Comparison of ENCODE assay signal across 10 mouse cellular contexts in genomic region chr11:32227555-32227954, GRCm38 (mm10). TPM values are rescaled to one million over a fixed set of nuclear protein-coding genes. Genes with fewer than 3 reads are reported as not detected.
DNase-seq lines count a peak whose midpoint lies in the region; ATAC-seq and TF ChIP-seq lines count a peak whose summit lies in the region.
"Had no signal": no experiment of that assay in that cellular context is flagged by ENCODE, and none has a peak within 500 bp of the region (broad histone marks: within the 10 kb centered on the region; RNA-seq: fewer than 3 reads in every experiment).

No protein-coding gene starts in this region.

- H3K4me1 ChIP-seq in liver, embryonic 11.5 days (replicated peaks; ENCODE audit: control insufficient read depth, insufficient read depth, low read length), result peaks cover 38% of the 10 kb centered on the region
- peaks cover 46% of the 10 kb centered on the region for H3K4me1 ChIP-seq in limb, embryonic 10.5 days

- H3K27me3 ChIP-seq in liver, embryonic 11.5 days (replicated peaks; ENCODE audit: control insufficient read depth, insufficient read depth, low read length), result peaks cover 18% of the 10 kb centered on the region
- H3K27me3 ChIP-seq in limb, embryonic 10.5 days (ENCODE audit: low read depth, poor library complexity, severe bottlenecking), result peaks cover 13% of the 10 kb centered on the region; the same call in 1 of the 2 replicates
- H3K27me3 ChIP-seq in myocyte (ENCODE audit: control insufficient read depth, insufficient read depth, insufficient read length), result no peaks in the 10 kb centered on the region

- H3K4me3 ChIP-seq in liver, embryonic 11.5 days (ENCODE audit: low read depth, low read length), result peak overlapping the region; percentile 83; the same call in 1 of the 2 replicates
- H3K4me3 ChIP-seq in limb, embryonic 10.5 days, result peak overlapping the region; percentile 70; the same call in 1 of the 2 replicates
- peak overlapping the region; percentile 35 for H3K4me3 ChIP-seq in myocyte

- no peaks in the 10 kb centered on the region for H3K79me2 ChIP-seq in myocyte (ENCODE audit: control insufficient read depth, insufficient read depth)

- 0 out of 2 replicates have a peak, but pooled peaks cover 3% of the 10 kb centered on the region for H3K9me3 ChIP-seq in liver, embryonic 11.5 days (ENCODE audit: control insufficient read depth, low read length)
- H3K9me3 ChIP-seq in limb, embryonic 10.5 days (replicated peaks), result no peaks in the 10 kb centered on the region

- TF ChIP-seq POLR2A in myocyte (IDR thresholded peaks at IDR 0.05; ENCODE audit: insufficient read length, low read depth), result no peak

- no peak overlapping the region for H3ac ChIP-seq in myocyte (ENCODE audit: control insufficient read depth, insufficient read length)

- peaks cover 24% of the 10 kb centered on the region for H3K36me3 ChIP-seq in liver, embryonic 11.5 days (ENCODE audit: control insufficient read depth, insufficient read depth, low read length)
- peaks cover 47% of the 10 kb centered on the region for H3K36me3 ChIP-seq in limb, embryonic 10.5 days
- peaks cover 11% of the 10 kb centered on the region for H3K36me3 ChIP-seq in myocyte (ENCODE audit: control insufficient read depth, insufficient read depth)

- WGBS in liver, embryonic 11.5 days, result 94% methylated on average over 9 of the region's 9 CpGs
- 91% methylated on average over 9 of the region's 9 CpGs for WGBS in limb, embryonic 10.5 days

- ATAC-seq in liver, embryonic 11.5 days (replicated peaks; ENCODE audit: low FRiP score), result no peak

- H3K27ac ChIP-seq in liver, embryonic 11.5 days (ENCODE audit: low read depth, low read length), result no peak overlapping the region
- H3K27ac ChIP-seq in limb, embryonic 10.5 days, result peak overlapping the region; percentile 96; the same call in 1 of the 2 replicates

- peak overlapping the region; percentile 91 for H3K4me2 ChIP-seq in liver, embryonic 11.5 days
- H3K4me2 ChIP-seq in myocyte (ENCODE audit: low read depth), result no peak overlapping the region

- DNase-seq in cerebellum, postnatal 10 days, result peak; percentile 39 to 56
- DNase-seq in cerebellum, postnatal 36 days, result no peak
- DNase-seq in liver, embryonic 11.5 days (ENCODE audit: low spot score), result no peak
- DNase-seq in liver, result no peak
- no peak for DNase-seq in limb, embryonic 10.5 days (ENCODE audit: low spot score)
- no peak for DNase-seq in layer of hippocampus, postnatal 25 days (ENCODE audit: extremely low spot score in 1 of 2, low spot score in 1 of 2)
- no peak for DNase-seq in natural killer cell, adult 2 months (ENCODE audit: low spot score in 2 of 2)
- DNase-seq: heart, postnatal 14 days had no signal

- H3K9ac ChIP-seq in liver, embryonic 11.5 days (ENCODE audit: low read depth, low read length), result peak overlapping the region; percentile 44; the same call in 1 of the 2 replicates

TF ChIP-seq in myocyte, 11 proteins besides CTCF, POLR2A, EP300 and RAD21:
- TF ChIP-seq CEBPB (IDR thresholded peaks at IDR 0.05; ENCODE audit: insufficient read depth, poor library complexity, severe bottlenecking), result no peak
- no peak for TF ChIP-seq MYOD1 (IDR thresholded peaks at IDR 0.05; ENCODE audit: control insufficient read depth in 1 of 3, insufficient read length in 2 of 3, low read depth in 2 of 3)
- no peak for TF ChIP-seq TCF12 (IDR thresholded peaks at IDR 0.05; ENCODE audit: insufficient read depth, poor library complexity, severe bottlenecking)
- no peak for TF ChIP-seq E2F4 (IDR thresholded peaks at IDR 0.05; ENCODE audit: insufficient read depth)

RNA-seq across cellular contexts. Expression of gene Mpg, which starts 1.2 kb away (rescaled TPM):
- 29.6 and 30.8 TPM in 2 replicates for polyA plus RNA-seq in liver, embryonic 11.5 days (2014; fragmentation: Nextera tagmentation; extraction: Ambion mirVana)
- polyA plus RNA-seq in limb, embryonic 10.5 days (2016; fragmentation: Nextera tagmentation; extraction: Ambion mirVana), result 36.2 and 45.2 TPM in 2 replicates
- 23.8 TPM for polyA plus RNA-seq in myocyte (2012; fragmentation: generic; extraction: Trizol)
- 10 to 100 TPM; 18.1 to 19.9 TPM for total RNA-seq in layer of hippocampus, postnatal 25 days (2021)

RNA-seq across cellular contexts. Expression of gene Rhbdf1, which starts 5.5 kb away (rescaled TPM):
- 16.9 and 19.1 TPM in 2 replicates for polyA plus RNA-seq in liver, embryonic 11.5 days (2014; fragmentation: Nextera tagmentation; extraction: Ambion mirVana)
- polyA plus RNA-seq in limb, embryonic 10.5 days (2016; fragmentation: Nextera tagmentation; extraction: Ambion mirVana), result 28.1 and 31.1 TPM in 2 replicates
- 73.3 TPM for polyA plus RNA-seq in myocyte (2012; fragmentation: generic; extraction: Trizol)
- 10 to 100 TPM; 14.0 to 18.3 TPM for total RNA-seq in layer of hippocampus, postnatal 25 days (2021)

RNA-seq across cellular contexts. Expression of gene Snrnp25, which starts 22.3 kb away (rescaled TPM):
- polyA plus RNA-seq in liver, embryonic 11.5 days (2014; fragmentation: Nextera tagmentation; extraction: Ambion mirVana), result 96.7 and 114 TPM in 2 replicates
- 115 and 121 TPM in 2 replicates for polyA plus RNA-seq in limb, embryonic 10.5 days (2016; fragmentation: Nextera tagmentation; extraction: Ambion mirVana)
- 58.3 TPM for polyA plus RNA-seq in myocyte (2012; fragmentation: generic; extraction: Trizol)
- 10 to 100 TPM; 21.2 to 26.9 TPM for total RNA-seq in layer of hippocampus, postnatal 25 days (2021)

RNA-seq across cellular contexts. Expression of gene Il9r, which starts 27.5 kb away (rescaled TPM):
- polyA plus RNA-seq in liver, embryonic 11.5 days (2014; fragmentation: Nextera tagmentation; extraction: Ambion mirVana), result 0.53 and 0.62 TPM in 2 replicates
- not detected in 2 replicates for polyA plus RNA-seq in limb, embryonic 10.5 days (2016; fragmentation: Nextera tagmentation; extraction: Ambion mirVana)
- polyA plus RNA-seq in myocyte (2012; fragmentation: generic; extraction: Trizol), result 0.01 TPM
- not detected for total RNA-seq in layer of hippocampus, postnatal 25 days (2021)
- total RNA-seq: layer of hippocampus, postnatal 14 days had no signal

RNA-seq across cellular contexts. Expression of gene Nprl3, which starts 40.0 kb away (rescaled TPM):
- 31.0 and 38.1 TPM in 2 replicates for polyA plus RNA-seq in liver, embryonic 11.5 days (2014; fragmentation: Nextera tagmentation; extraction: Ambion mirVana)
- 43.7 and 51.8 TPM in 2 replicates for polyA plus RNA-seq in limb, embryonic 10.5 days (2016; fragmentation: Nextera tagmentation; extraction: Ambion mirVana)
- polyA plus RNA-seq in myocyte (2012; fragmentation: generic; extraction: Trizol), result 57.4 TPM
- total RNA-seq in layer of hippocampus, postnatal 25 days (2021), result 10 to 100 TPM; 49.1 to 67.0 TPM

Comparison
In these comparisons a context has a peak if more than half of its experiments do, and no peak if none do; other contexts are left out.
1. DNase-seq: peak in cerebellum, postnatal 10 days (2 of 2); none in cerebellum, postnatal 36 days (0 of 2), liver, embryonic 11.5 days (single experiment), liver (single experiment), limb, embryonic 10.5 days (single experiment), layer of hippocampus, postnatal 25 days (0 of 2) and natural killer cell, adult 2 months (0 of 2).
2. Peak in every context shown above with its lines, with median percentiles within 50 percentile points of each other: H3K4me3 ChIP-seq.